Mouse (Mus musculus) CH12.LX (cell line): ENCODE data around the gene Gm21958. TPM values are rescaled to one million over a fixed set of nuclear protein-coding genes. Genes with fewer than 3 reads are reported as not detected.

ENCODE experiments used
- DNase-seq: peaks from one replicate; pipeline ENCODE4 v3.0.0-alpha.2; 2013; ENCODE audit errors: extremely low read depth
- H3K27ac ChIP-seq: 2 replicates; pipeline ENCODE4 v1.5.1; 2012; ENCODE audit warnings: low read depth, mild to moderate bottlenecking, control low read depth, moderate library complexity; ENCODE audit not compliant: insufficient read depth
- H3K27me3 ChIP-seq: replicated peaks from 2 replicates; pipeline ENCODE3; 2012; ENCODE audit warnings: inconsistent platforms
- H3K36me3 ChIP-seq, 2 experiments: replicated peaks in 1 of 2; 2 replicates each; pipeline versions ENCODE3 to v1.6.1; 2012; ENCODE audit warnings: inconsistent platforms in 1 of 2, low read length in 1 of 2, mild to moderate bottlenecking in 1 of 2, mixed read lengths in 1 of 2, moderate library complexity in 1 of 2; ENCODE audit not compliant: control insufficient read depth in 1 of 2, insufficient read depth in 1 of 2
- H3K4me1 ChIP-seq, 2 experiments: 2 replicates each; pipeline ENCODE4 v1.6.1; 2012; ENCODE audit warnings: inconsistent platforms in 1 of 2, moderate library complexity in 1 of 2; ENCODE audit not compliant: insufficient read depth in 2 of 2, control insufficient read depth in 1 of 2
- H3K4me2 ChIP-seq: 2 replicates; pipeline ENCODE4 v1.6.1; 2012; ENCODE audit warnings: low read depth, mild to moderate bottlenecking, control low read depth; ENCODE audit not compliant: poor library complexity, insufficient read depth, severe bottlenecking
- H3K4me3 ChIP-seq, 3 experiments: fragments of 150-350 bp in 1 of 3; sonication (generic) in 1 of 3; replicated peaks in 1 of 3; 2 replicates each; pipeline versions ENCODE3 to v1.5.1; 2011 to 2012; ENCODE audit warnings: low read depth in 2 of 3, low read length in 2 of 3, mild to moderate bottlenecking in 2 of 3, moderate library complexity in 2 of 3, control low read depth in 1 of 3, improper control_type of control experiment in 1 of 3, inconsistent platforms in 1 of 3, mixed read lengths in 1 of 3; ENCODE audit not compliant: poor library complexity in 1 of 3
- H3K79me2 ChIP-seq: replicated peaks from 2 replicates; pipeline ENCODE4 v1.6.1; 2012; ENCODE audit warnings: mild to moderate bottlenecking, moderate library complexity; ENCODE audit not compliant: control insufficient read depth, poor library complexity, insufficient read depth, severe bottlenecking; ENCODE audit errors: extremely low read depth
- H3K9ac ChIP-seq: 2 replicates; pipeline ENCODE4 v1.6.1; 2012; ENCODE audit warnings: low read depth, mild to moderate bottlenecking, control low read depth, moderate library complexity; ENCODE audit not compliant: insufficient read depth
- H3K9me3 ChIP-seq: replicated peaks from 2 replicates; pipeline ENCODE3; 2012; ENCODE audit warnings: low read length, inconsistent platforms, mixed read lengths
- BHLHE40 ChIP-seq: IDR thresholded peaks from 2 replicates; pipeline ENCODE4 v1.6.1; 2011; ENCODE audit warnings: mild to moderate bottlenecking, low read depth, low read length, improper control_type of control experiment
- CTCF ChIP-seq, 2 experiments: IDR thresholded peaks in 1 of 2; conservative IDR thresholded peaks in 1 of 2; 2 replicates each; pipeline ENCODE4 v1.5.1; 2011 to 2012; ENCODE audit warnings: low read depth in 2 of 2, low read length in 2 of 2, improper control_type of control experiment in 1 of 2, inconsistent platforms in 1 of 2, mild to moderate bottlenecking in 1 of 2, moderate library complexity in 1 of 2
- EP300 ChIP-seq: IDR thresholded peaks from 2 replicates; pipeline ENCODE4 v1.6.1; 2011; ENCODE audit warnings: low read length, improper control_type of control experiment
- ETS1 ChIP-seq: conservative IDR thresholded peaks from 2 replicates; pipeline ENCODE4 v1.6.1; 2012; ENCODE audit warnings: low read depth, mild to moderate bottlenecking, inconsistent platforms, low read length, improper control_type of control experiment, moderate library complexity
- GABPA ChIP-seq: IDR thresholded peaks from 2 replicates; pipeline ENCODE4 v1.6.1; 2012; ENCODE audit warnings: low read depth, low read length, improper control_type of control experiment, inconsistent platforms; ENCODE audit not compliant: insufficient replicate concordance
- JUN ChIP-seq: IDR thresholded peaks from 2 replicates; pipeline ENCODE4 v1.6.1; 2011; ENCODE audit warnings: low read depth, mild to moderate bottlenecking, low read length, improper control_type of control experiment, moderate library complexity; ENCODE audit not compliant: insufficient read depth
- KAT2A ChIP-seq: IDR thresholded peaks from 2 replicates; pipeline ENCODE4 v1.6.1; 2012; ENCODE audit warnings: low read length, improper control_type of control experiment, inconsistent platforms; ENCODE audit not compliant: insufficient replicate concordance
- MAZ ChIP-seq: IDR thresholded peaks from 2 replicates; pipeline ENCODE4 v1.6.1; 2012; ENCODE audit warnings: low read depth, mild to moderate bottlenecking, inconsistent platforms, low read length, improper control_type of control experiment, moderate library complexity
- MEF2A ChIP-seq: IDR thresholded peaks from 2 replicates; pipeline ENCODE4 v1.6.1; 2014; ENCODE audit warnings: low read depth, mild to moderate bottlenecking, inconsistent platforms, low read length, improper control_type of control experiment, borderline replicate concordance
- MXI1 ChIP-seq: IDR thresholded peaks from 2 replicates; pipeline ENCODE4 v1.6.1; 2011; ENCODE audit warnings: mild to moderate bottlenecking, low read depth, low read length, improper control_type of control experiment
- MYC ChIP-seq: IDR thresholded peaks from 2 replicates; pipeline ENCODE4 v1.6.1; 2011; ENCODE audit warnings: low read depth, mild to moderate bottlenecking, improper control_type of control experiment, low read length
- NRF1 ChIP-seq: IDR thresholded peaks from 2 replicates; pipeline ENCODE4 v1.6.1; 2014; ENCODE audit warnings: low read depth, mild to moderate bottlenecking, inconsistent platforms, low read length, improper control_type of control experiment, moderate library complexity
- PAX5 ChIP-seq: IDR thresholded peaks from 2 replicates; pipeline ENCODE4 v1.6.1; 2012; ENCODE audit warnings: low read length, inconsistent platforms, mixed read lengths
- RAD21 ChIP-seq: IDR thresholded peaks from 2 replicates; pipeline ENCODE4 v1.6.1; 2011; ENCODE audit warnings: low read depth, mild to moderate bottlenecking, low read length, improper control_type of control experiment, moderate library complexity
- TBP ChIP-seq: conservative IDR thresholded peaks from 2 replicates; pipeline ENCODE4 v1.6.1; 2011; ENCODE audit warnings: low read depth, low read length, improper control_type of control experiment
- TCF12 ChIP-seq: IDR thresholded peaks from 2 replicates; pipeline ENCODE4 v1.6.1; 2014; ENCODE audit warnings: low read depth, mild to moderate bottlenecking, inconsistent platforms, low read length, improper control_type of control experiment
- UBTF ChIP-seq: IDR thresholded peaks from 2 replicates; pipeline ENCODE4 v1.6.1; 2012; ENCODE audit warnings: low read depth, mild to moderate bottlenecking, inconsistent platforms, low read length, improper control_type of control experiment, moderate library complexity
- USF2 ChIP-seq: conservative IDR thresholded peaks from 2 replicates; pipeline ENCODE4 v1.6.1; 2011; ENCODE audit warnings: low read depth, low read length, improper control_type of control experiment
- ZC3H11A ChIP-seq: IDR thresholded peaks from 2 replicates; pipeline ENCODE4 v1.6.1; 2012; ENCODE audit warnings: low read depth, mild to moderate bottlenecking, inconsistent platforms, low read length, improper control_type of control experiment
- dilution Hi-C: fragments of 300-500 bp; cut with MboI; formaldehyde crosslinking; loops from 2 replicates; pipeline ENCODE4 v1.14.3; 2020; ENCODE audit warnings: low sequenced_read_pairs; ENCODE audit not compliant: extremely low pct_unique_long_range_greater_than_20kb, extremely low pct_ligation_motif_present
- in situ Hi-C: fragments of 300-500 bp; cut with MboI; formaldehyde crosslinking; loops from 3 replicates; pipeline ENCODE4 v1.14.3; 2019; ENCODE audit warnings: low sequenced_read_pairs, low pct_ligation_motif_present, low pct_unique_long_range_greater_than_20kb, mixed read lengths
- polyA plus RNA-seq: library from polyadenylated mRNA; unstranded; fragments of >175 nt; gene quantifications from 2 replicates; pipeline ENCODE4 v1.2.1, GENCODE M21; 2012; ENCODE audit warnings: low read depth; ENCODE audit not compliant: insufficient read length
- total RNA-seq, 2 experiments: library from RNA; depleted of rRNA; stranded (reverse); fragments of 300-350 nt in 1 of 2; fragments of >200 nt in 1 of 2; gene quantifications; 2 replicates each; pipeline ENCODE4 v1.2.3; 2012 to 2014

Gene Gm21958
- total and polyA plus RNA-seq, 3 experiments, result 0.61 TPM; not detected in 2

DNA sequence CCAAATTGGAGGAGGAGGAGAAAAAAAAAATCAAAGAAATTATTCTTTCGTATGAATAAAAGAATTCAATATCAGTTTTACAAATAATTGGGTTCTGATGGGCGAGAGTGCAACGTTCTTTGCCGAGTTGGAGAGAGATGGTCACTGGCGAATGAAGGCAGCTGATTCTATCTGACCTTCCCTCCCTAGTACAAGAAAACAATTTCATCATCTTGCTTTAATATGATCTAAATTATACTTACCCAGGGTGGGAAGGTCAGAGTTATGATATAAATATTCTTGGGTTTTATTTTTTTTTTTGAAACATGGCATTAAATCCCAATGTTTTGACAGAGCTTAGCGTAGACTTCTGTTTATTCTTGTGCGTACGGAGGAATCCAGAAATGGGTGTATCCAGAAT is 43.3 kb upstream of the Gm21958 start:
- no peak overlapping the region for H3K9ac ChIP-seq
- H3K36me3 ChIP-seq, result peaks cover 0 to under 1% of the 10 kb centered on the region in 2 experiments
- in situ Hi-C loops (no loop called here), dilution Hi-C loops (no loop called here)
- DNase-seq, result no peak
- peaks cover 9 to 21% of the 10 kb centered on the region in 2 experiments for H3K4me1 ChIP-seq
- peaks cover 6% of the 10 kb centered on the region for H3K9me3 ChIP-seq
- TF ChIP-seq TCF12 (no peak), MXI1 (no peak), BHLHE40 (no peak), ZC3H11A (no peak), UBTF (no peak), PAX5 (no peak), RAD21 (no peak), NRF1 (no peak), MEF2A (no peak), KAT2A (no peak), GABPA (no peak), MAZ (no peak), ETS1 (no peak), JUN (no peak), EP300 (no peak)
- no peak overlapping the region for H3K4me2 ChIP-seq
- no peaks in the 10 kb centered on the region for H3K79me2 ChIP-seq
- H3K4me3 ChIP-seq, result no peak overlapping the region
- H3K27me3 ChIP-seq, result no peaks in the 10 kb centered on the region
- no peak overlapping the region for H3K27ac ChIP-seq

DNA sequence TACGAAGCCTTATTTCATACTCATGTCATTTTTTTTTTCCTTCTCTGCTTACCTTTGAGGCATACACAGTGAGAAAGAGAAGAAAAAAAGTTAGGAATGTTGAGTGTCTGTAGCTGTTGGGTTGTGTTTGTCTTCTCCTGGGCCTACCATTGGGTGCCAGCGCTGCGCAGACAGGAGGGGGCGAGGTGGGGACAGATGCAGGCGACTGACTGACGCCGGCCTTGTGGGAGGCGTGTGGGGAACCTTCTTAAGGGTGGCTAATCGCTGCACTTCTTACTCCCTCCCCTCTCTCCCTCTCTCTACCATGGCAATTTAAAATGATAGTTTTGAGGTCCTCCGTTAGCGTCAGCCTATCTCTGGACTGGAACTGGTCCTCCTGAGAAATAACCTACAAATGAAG is 41.9 kb upstream of the Gm21958 start:
- H3K4me1 ChIP-seq, result peaks cover 9 to 22% of the 10 kb centered on the region in 2 experiments
- no peaks in the 10 kb centered on the region for H3K27me3 ChIP-seq
- peaks cover 6% of the 10 kb centered on the region for H3K9me3 ChIP-seq
- no peak overlapping the region for H3K4me3 ChIP-seq
- dilution Hi-C loops (no loop called here), in situ Hi-C loops (no loop called here)
- no peak overlapping the region for H3K4me2 ChIP-seq
- H3K9ac ChIP-seq, result no peak overlapping the region
- TF ChIP-seq MYC, result no peak
- TF ChIP-seq USF2, result no peak
- TF ChIP-seq TBP, result no peak
- no peak for TF ChIP-seq CTCF (conservative IDR thresholded peaks at IDR 0.05 in 1 of 2, IDR thresholded peaks at IDR 0.05 in 1 of 2; ENCODE audit: low read depth in 2 of 2, low read length in 2 of 2)
- no peak for TF ChIP-seq RAD21
- no peak overlapping the region for H3K27ac ChIP-seq
- H3K36me3 ChIP-seq, result peaks cover under 1 to 13% of the 10 kb centered on the region in 2 experiments
- H3K79me2 ChIP-seq, result no peaks in the 10 kb centered on the region
- DNase-seq, result no peak
